Mouse (Mus musculus): ENCODE results near the gene Tob1.

Tob1 gene

GRCm38 (mm10) chr11:94198405-94199146 lies 12.7 kb upstream of the Tob1 start:
- no peak for DNase-seq (ENCODE audit: low read depth, low spot score)

DNA sequence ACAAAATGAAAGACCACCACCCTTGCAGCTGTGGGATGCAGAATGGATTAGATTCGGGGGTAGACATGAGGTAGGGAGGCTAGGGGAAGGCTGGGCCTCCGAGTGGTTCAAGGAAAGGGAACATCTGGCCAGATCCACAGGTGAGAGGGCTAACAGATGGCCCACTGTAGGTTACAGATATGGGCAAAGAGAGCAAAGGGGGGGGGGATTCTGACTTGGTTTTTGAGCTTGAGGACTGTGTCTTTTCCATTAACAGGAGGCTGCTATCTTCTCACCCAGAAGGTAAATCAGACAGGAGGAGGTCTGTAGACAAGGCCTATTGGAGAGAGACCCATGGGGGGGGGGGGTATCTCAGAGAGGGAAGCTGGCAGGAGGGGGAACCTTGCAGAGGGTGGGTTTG lies 11.5 kb upstream of the Tob1 start:
- no peak for DNase-seq (ENCODE audit: low read depth, low spot score)

DNA sequence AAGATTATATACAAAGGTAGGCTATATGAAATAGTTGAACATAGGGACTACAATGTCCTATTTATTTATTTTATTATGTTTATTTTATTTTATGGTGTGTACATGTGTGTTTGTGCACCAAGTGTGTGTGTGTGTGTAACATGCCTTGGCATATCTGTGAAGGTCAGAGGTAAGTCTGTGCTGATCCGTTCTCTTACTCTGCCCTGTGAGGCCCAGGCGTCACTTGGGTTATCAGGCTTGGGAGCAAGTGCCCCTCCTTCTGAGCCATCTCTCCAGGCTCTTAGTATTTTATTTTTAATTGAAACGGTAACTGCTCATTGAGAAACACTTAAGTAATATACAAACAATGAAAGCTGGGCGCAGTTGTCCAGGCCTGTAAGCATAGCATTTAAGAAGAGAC lies 10.8 kb upstream of the Tob1 start:
- no peak for DNase-seq (ENCODE audit: low read depth, low spot score)

GRCm38 (mm10) chr11:94202106-94202505 lies 9.1 kb upstream of the Tob1 start:
- DNase-seq (ENCODE audit: low read depth, low spot score), result no peak

DNA sequence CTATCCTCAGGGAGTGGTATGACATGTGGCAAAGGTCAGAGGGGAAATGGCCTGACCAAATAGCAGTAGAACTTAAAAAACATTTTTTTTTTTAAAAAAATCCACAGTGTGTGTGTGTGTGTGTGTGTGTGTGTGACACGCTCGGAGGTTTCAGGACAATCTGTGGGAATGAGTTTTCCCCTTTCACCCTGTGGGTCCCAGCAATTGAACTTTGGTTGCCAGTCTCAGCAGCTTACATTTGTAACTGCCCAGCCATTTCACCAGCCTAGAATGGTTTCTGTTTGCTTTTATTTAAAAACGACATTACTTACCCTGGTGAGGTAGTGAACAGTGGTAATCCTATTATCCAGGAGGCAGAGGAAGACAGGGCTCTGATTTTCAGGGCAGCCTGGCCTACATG lies 8.2 kb upstream of the Tob1 start:
- DNase-seq (ENCODE audit: low read depth, low spot score), result no peak

DNA sequence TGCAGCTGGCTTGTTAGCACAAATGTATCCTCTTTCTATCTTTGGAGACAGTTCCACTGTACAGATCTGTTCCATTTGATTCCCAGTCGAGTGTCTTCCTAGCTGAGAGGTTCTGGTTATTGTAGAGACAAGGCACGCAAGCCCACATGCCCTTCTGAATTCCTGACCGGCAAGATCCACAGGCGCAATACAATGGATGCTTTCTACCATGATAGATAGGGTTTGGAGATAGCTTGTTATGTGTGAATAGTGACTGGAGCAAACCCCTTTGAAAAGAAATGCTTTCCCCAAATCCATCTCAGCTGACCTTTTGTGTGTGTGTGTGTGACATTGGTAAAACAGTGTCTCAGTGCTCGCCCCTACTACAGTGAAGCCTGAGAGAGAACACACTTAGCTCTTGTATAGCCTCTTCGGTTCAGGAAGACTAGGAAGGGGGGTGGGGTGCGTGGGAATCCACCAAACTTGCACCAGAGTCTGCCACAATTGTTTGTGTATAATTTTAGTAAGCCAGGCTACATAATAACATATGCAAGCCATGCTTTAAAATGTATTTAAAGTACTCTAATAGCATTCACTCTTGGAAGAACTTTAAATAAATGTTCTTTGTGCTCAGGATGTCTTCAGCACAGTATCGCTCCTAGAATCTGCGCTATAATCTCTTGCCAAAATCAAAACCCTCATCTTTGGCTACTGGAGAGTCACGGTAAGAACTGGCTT lies 4.7 kb upstream of the Tob1 start:
- DNase-seq (ENCODE audit: low read depth, low spot score), result no peak

DNA sequence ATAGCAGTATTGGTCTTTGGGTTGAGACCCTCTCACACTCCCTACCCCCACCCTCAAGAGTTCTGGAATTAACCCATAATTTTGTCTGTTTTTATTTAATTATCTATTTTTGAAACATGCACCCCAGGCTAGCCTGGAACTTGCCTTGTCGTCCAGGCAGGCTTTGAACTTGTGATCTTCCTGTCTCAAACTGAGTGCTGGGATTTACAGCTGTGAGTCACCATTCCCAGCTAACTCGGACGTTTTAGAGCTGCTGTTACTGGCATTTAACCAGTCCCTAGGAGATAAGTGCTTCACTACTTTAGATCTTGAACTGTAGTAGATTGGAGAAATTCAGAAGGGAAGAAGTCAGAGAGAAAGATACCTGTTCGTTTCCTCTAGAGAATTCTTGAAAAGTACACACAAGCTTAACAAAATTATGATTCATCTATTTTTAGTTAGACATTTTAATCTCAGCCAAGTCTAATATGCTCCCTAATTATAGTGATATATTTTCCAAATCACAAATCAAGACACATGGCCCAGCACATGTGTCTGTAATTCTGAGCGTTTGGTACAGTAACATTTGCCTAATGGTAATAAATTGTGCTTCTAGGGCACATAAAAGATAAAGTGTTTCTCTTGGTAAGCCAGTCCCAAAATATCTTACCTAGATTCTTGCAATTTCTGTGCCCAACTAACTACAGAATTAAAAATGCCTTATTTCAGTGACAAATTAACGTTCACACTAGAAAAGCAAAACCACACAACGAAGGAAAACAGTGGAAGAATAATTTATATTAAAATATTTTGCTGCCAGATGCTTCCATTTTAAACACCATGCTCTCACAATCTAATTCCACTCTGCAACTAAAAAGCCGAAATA lies 2.2 kb upstream of the Tob1 start:
- no peak for DNase-seq (ENCODE audit: low read depth, low spot score)

- DNase-seq (ENCODE audit: low read depth, low spot score), result no peak
These were observed 1.5 kb upstream of the Tob1 start for GRCm38 (mm10) chr11:94209695-94210131.

GRCm38 (mm10) chr11:94210191-94211086 lies 815 bp upstream of the Tob1 start:
- DNase-seq (ENCODE audit: low read depth, low spot score), result peak; percentile 97

DNA sequence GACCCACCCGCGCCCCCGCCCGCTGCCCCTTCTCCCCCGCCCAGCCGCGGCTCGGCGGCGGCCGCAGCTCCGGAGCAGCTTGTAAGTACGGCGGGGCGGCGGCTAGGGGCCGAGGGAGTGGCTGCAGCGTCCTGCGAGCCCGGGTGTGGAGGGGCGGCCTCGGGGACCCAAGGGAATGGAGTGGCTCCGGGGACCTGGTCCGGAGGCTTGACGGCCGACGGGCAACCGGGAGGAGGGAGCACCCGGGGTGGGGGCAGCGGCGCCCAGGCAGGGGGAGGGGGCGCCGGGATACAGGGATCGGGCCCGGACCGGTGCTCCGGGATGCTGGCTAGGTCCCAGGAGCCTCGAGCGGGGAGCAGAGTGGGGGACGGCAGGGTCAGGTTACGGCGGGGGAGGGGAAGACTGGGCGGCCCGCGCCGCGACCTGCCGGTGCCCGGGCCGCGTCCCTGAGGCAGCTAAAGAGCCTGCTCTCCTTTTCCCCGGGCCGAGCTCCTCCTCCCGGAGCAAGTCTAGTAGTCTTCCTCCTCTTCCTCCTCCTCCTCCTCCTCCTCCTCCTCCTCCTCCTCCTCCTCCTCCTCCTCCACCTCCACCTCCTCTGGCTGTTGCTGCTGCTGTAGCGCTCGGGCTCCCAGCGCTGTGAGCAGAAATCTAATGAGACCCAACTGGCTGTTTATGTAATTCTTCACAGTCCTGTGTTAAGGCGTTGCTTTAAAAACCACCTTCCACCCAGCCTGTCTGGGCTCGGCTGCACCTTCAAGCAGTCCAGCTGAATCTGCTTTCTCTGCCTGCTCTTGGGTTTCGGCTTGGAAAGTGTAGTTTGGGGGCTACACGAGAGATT lies 616 bp downstream of the Tob1 start:
- DNase-seq (ENCODE audit: low read depth, low spot score), result peak; percentile 65

DNA sequence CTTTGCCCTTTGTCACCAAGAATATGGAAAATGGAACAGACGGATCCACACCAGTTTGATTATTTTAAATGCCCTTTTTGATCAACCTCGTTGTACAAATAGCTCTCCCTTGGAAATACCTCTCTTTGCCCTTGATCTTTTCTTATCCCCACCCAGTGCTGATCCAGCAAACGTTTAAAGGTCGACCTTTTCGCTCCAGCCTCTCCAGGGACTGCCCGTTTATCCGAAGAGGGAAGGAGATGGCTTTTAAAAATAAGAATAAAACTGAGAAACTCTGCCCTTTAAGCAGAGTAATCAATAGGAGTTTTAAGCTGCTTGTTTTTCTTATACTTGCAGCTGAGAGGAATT lies 1.2 kb downstream of the Tob1 start:
- peak; percentile 32 for DNase-seq (ENCODE audit: low read depth, low spot score)

GRCm38 (mm10) chr11:94212997-94213396 lies 1.7 kb downstream of the Tob1 start:
- no peak for DNase-seq (ENCODE audit: low read depth, low spot score)

DNA sequence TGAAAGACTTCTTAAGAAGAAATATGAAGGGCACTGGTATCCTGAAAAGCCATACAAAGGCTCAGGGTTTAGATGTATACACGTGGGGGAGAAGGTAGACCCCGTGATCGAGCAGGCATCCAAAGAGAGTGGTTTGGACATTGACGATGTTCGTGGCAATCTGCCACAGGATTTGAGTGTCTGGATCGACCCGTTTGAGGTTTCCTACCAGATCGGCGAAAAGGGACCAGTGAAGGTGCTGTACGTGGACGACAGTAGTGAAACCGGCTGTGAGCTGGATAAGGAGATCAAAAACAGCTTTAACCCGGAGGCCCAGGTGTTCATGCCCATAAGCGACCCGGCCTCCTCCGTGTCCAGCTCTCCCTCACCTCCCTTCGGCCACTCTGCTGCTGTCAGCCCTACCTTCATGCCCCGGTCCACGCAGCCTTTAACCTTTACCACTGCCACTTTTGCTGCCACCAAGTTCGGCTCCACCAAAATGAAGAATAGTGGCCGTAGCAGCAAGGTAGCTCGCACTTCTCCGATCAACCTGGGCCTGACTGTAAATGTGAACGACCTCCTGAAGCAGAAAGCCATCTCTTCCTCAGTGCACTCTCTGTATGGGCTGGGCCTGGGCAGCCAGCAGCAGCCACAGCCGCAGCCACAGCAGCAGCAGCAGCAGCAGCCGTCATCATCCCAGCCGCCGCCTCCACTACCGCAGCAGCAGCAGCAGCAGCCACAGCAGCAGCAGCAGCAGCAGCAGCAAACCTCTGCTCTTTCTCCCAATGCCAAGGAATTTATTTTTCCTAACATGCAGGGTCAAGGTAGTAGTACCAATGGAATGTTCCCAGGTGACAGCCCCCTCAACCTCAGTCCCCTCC lies 2.7 kb downstream of the Tob1 start:
- DNase-seq (ENCODE audit: low read depth, low spot score), result peak; percentile 47

GRCm38 (mm10) chr11:94215581-94215980 lies 4.3 kb downstream of the Tob1 start:
- DNase-seq (ENCODE audit: low read depth, low spot score), result no peak

DNA sequence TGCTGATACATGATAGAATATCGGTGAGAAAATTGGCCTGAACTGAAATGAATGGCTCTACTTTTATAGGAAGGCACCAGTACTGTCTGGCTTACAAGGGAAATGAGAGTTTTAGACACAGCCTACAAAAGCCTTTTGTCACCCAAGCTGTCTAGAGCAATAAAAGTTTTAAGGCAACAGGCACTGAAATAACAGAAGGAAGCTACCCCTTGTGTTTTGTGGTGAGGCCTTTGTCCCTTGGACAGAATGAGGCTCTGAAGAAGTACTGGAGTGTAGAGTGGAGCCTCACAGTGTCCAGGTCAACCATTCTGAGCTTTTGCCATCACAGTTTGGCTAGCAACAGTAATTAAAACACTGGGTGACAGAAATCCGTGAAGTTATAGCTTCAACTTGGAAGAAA lies 5.0 kb downstream of the Tob1 start:
- DNase-seq (ENCODE audit: low read depth, low spot score), result no peak

DNA sequence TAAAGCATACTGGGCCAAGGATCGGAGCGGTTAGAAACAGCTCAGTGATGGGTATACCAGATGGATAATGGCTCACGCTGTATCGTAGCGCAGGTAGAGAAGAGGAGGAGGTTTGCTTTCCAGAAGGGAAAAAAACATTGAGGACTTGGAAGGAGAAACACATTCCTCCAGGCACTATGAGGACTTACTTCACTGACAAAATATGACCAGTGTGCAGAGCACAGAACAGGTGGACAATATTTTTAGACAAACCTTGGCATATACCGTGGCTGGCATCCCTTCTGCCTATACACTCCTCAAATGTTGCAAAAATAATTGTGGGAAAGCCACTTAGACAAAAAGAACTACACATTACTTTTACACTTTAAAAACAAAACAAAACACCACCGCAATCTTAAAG lies 10.0 kb downstream of the Tob1 start:
- no peak for DNase-seq (ENCODE audit: low read depth, low spot score)

GRCm38 (mm10) chr11:94223531-94223930 lies 12.3 kb downstream of the Tob1 start:
- no peak for DNase-seq (ENCODE audit: low read depth, low spot score)

DNA sequence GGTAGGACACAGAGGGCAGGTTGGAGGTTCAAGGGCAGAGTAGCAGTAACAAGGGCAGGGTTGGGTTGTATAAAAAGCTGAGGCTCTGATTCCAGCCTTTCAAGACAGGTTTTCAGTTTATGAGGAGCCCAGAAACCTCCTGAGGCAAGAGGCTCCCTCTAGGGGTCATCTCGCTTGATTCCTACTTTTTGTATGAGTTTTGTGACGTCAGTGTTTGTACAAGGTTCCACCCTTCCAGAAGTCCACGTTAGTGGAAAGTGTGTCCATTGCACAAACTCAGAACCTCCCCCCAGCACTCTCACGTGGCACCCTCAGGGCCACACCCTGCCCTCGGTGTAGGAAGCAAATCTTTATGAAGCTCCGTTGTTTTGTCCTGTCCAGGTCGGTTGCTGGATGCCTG lies 14.7 kb downstream of the Tob1 start:
- DNase-seq (ENCODE audit: low read depth, low spot score), result peak; percentile 84

DNA sequence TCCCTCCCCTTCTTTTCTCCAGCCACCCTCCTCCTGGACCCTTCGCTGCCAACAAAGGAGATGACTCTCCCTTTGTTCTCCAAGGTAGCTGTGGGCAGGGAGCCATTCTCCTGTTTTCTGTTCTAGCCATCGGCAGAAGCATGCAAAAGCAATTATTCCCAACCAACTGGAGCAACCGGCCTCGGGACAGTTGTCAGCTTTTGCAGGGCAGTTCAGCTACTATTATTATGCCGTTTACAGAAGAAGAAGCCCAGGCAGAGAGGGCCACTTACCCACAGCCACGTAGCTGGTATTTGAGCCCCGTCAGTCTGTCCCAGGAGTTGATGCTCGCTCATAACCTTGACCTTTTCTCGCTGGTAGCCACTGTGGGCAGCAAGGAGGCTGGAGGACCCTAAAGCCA lies 17.2 kb downstream of the Tob1 start:
- no peak for DNase-seq (ENCODE audit: low read depth, low spot score)
